Mouse (Mus musculus): ENCODE results near the gene Gm6588. TPM values are rescaled to one million over a fixed set of nuclear protein-coding genes. Genes with fewer than 3 reads are reported as not detected.

Gene Gm6588
- polyA plus RNA-seq, 1 experiment from 2014 or later = not detected

- H3K27me3 ChIP-seq (ENCODE audit: insufficient read depth, low read length) = peaks cover 3% of the 10 kb centered on the region
- no peak overlapping the region for H3K9ac ChIP-seq (replicated peaks; ENCODE audit: low read length)
- no peak overlapping the region for H3K27ac ChIP-seq (ENCODE audit: low read length)
- no peak for ATAC-seq (ENCODE audit: low FRiP score, low TSS enrichment)
- no peaks in the 10 kb centered on the region for H3K36me3 ChIP-seq (ENCODE audit: insufficient read depth, low read length)
- no peak overlapping the region for H3K4me2 ChIP-seq (replicated peaks; ENCODE audit: low read depth, low read length)
- WGBS = 67% methylated on average over 8 of the region's 8 CpGs
- no peaks in the 10 kb centered on the region for H3K9me3 ChIP-seq (ENCODE audit: low read length)
- peaks cover under 1% of the 10 kb centered on the region; the same call in 1 of the 2 replicates for H3K4me1 ChIP-seq (ENCODE audit: insufficient read depth, low read length)
- no peak overlapping the region for H3K4me3 ChIP-seq (ENCODE audit: low read length)
Observed at GRCm38 (mm10) chr5:112488101-112488776, 39.0 kb downstream of the Gm6588 start.

DNA sequence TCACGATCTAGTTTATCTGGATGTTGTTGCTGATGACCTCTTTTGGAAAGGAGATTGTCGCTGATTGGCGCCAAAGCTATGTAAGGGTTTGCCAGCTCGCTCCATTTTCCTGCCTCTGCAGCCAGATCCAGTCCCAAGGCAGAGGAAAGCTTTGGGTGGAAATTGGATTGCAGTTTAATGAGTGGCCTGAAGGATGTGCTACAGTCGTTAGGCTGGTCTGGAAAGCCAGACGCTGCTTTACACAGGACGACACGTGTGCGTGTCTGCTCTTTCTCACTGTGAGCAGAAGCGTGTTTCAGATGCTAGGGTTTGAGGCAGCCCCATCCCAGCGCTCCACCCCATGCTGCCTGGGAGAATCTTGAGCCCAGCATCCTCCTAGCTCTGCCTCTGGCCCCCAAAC lies 42.3 kb downstream of the Gm6588 start:
- Histone ChIP-seq H3K9me3 (ENCODE audit: low read length) (no peaks in the 10 kb centered on the region), H3K4me1 (ENCODE audit: insufficient read depth, low read length) (peaks cover 6% of the 10 kb centered on the region; the same call in 1 of the 2 replicates), H3K27ac (ENCODE audit: low read length) (no peak overlapping the region), H3K4me3 (ENCODE audit: low read length) (no peak overlapping the region), H3K27me3 (ENCODE audit: insufficient read depth, low read length) (no peaks in the 10 kb centered on the region), H3K9ac (replicated peaks; ENCODE audit: low read length) (no peak overlapping the region), H3K4me2 (replicated peaks; ENCODE audit: low read depth, low read length) (no peak overlapping the region), H3K36me3 (ENCODE audit: insufficient read depth, low read length) (no peaks in the 10 kb centered on the region)
- WGBS = 46% methylated on average over 11 of the region's 11 CpGs
- ATAC-seq (ENCODE audit: low FRiP score, low TSS enrichment) = no peak

GRCm38 (mm10) chr5:112493492-112493891 lies 44.3 kb downstream of the Gm6588 start:
- Histone ChIP-seq H3K4me1 (ENCODE audit: insufficient read depth, low read length) (peaks cover 6% of the 10 kb centered on the region; the same call in 1 of the 2 replicates), H3K9ac (replicated peaks; ENCODE audit: low read length) (peak overlapping the region; percentile 44; the same call in 1 of the 2 replicates), H3K9me3 (ENCODE audit: low read length) (no peaks in the 10 kb centered on the region), H3K27ac (ENCODE audit: low read length) (no peak overlapping the region), H3K27me3 (ENCODE audit: insufficient read depth, low read length) (no peaks in the 10 kb centered on the region), H3K4me2 (replicated peaks; ENCODE audit: low read depth, low read length) (peak overlapping the region; percentile 15), H3K4me3 (ENCODE audit: low read length) (no peak overlapping the region), H3K36me3 (ENCODE audit: insufficient read depth, low read length) (no peaks in the 10 kb centered on the region)
- ATAC-seq (ENCODE audit: low FRiP score, low TSS enrichment) = peak; percentile 63; the same call in 1 of the 2 replicates
- WGBS = 33% methylated on average over 11 of the region's 11 CpGs

DNA sequence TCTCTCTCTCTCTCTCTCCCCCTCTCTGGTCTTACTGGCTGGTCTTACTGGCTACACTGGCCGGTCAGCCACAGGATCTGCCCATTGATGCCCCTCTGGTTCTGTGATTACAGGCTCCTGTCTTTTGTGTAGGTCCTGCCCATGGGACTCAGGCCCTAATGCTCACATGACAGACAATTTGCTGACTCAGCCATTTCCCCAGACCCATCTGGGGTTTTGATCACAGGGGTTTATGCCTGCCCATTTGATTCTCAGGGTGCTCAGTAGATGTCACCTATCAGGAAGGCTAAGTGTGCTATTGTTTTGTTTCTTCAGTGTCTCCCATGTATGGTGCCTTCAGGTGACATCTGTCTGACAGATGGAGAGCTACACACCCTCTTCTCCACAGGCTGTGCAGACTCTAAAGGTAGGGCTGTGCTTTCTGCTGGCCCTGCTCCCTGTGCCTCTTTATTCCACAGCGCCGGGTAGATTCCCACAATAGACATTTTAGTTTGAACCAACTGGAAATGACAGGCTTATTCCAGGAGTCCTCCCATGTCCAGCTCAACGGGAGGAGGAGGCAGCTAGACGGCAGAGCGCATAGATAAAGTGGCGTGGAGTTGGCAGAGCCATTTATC lies 47.6 kb downstream of the Gm6588 start:
- no peaks in the 10 kb centered on the region for H3K27me3 ChIP-seq (ENCODE audit: insufficient read depth, low read length)
- no peak overlapping the region for H3K4me3 ChIP-seq (ENCODE audit: low read length)
- no peaks in the 10 kb centered on the region for H3K9me3 ChIP-seq (ENCODE audit: low read length)
- peaks cover 17% of the 10 kb centered on the region; the same call in 1 of the 2 replicates for H3K4me1 ChIP-seq (ENCODE audit: insufficient read depth, low read length)
- no peak for ATAC-seq (ENCODE audit: low FRiP score, low TSS enrichment)
- no peaks in the 10 kb centered on the region for H3K36me3 ChIP-seq (ENCODE audit: insufficient read depth, low read length)
- no peak overlapping the region for H3K9ac ChIP-seq (replicated peaks; ENCODE audit: low read length)
- no peak overlapping the region for H3K27ac ChIP-seq (ENCODE audit: low read length)
- no peak overlapping the region for H3K4me2 ChIP-seq (replicated peaks; ENCODE audit: low read depth, low read length)
- WGBS = 81% methylated on average over 7 of the region's 7 CpGs

DNA sequence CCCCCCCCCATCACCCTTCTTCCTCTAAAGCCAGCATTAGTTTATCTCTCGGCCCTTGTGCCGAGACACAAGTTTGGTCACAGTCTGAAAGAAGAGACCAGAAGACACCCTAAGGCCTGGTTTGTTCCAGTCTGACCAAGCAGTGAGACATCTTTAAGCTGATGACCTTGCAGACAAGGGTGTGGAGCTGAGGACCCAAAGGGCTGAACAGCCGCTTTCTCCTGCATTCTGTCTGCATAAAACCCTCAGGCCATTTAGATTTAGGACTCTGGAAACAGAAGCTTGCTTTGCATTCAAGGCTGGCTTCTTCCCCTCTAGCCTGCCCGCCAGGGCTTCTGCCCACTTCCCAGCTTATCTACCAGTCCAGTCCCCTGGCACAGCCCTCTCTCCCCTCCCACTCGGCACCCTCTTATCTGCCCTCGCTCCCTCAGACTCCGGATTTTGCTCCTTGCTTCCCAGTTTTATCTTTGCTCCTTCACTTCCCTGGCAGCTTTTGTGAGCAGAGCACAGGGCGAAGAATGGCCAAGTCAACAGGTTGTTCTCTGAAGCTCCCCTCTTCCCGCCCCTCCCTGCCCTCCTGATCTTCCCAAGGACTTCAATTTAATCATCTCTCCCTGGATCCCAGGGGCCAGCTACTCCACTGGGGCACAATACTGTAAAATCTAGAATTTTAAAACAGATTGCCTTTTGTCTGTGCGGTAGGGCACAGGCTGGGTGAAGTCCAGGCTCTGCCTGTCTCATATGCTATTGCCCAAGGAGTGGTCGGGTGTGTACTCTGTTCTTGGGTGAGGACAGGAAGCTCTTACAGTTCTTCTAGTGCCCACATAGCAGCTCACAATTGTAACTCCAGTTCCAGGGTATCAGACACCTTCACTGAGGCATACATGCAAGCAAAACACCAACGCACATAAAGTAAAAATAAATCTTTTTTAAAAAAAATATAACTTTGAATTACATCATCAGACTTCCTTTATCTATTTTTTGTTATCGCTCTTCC lies 50.0 kb downstream of the Gm6588 start:
- Histone ChIP-seq H3K4me3 (ENCODE audit: low read length) (no peak overlapping the region), H3K9ac (replicated peaks; ENCODE audit: low read length) (no peak overlapping the region), H3K4me2 (replicated peaks; ENCODE audit: low read depth, low read length) (no peak overlapping the region), H3K9me3 (ENCODE audit: low read length) (no peaks in the 10 kb centered on the region), H3K27me3 (ENCODE audit: insufficient read depth, low read length) (no peaks in the 10 kb centered on the region), H3K27ac (ENCODE audit: low read length) (peak overlapping the region; percentile 8; the same call in 1 of the 2 replicates), H3K4me1 (ENCODE audit: insufficient read depth, low read length) (peaks cover 10% of the 10 kb centered on the region; the same call in 1 of the 2 replicates), H3K36me3 (ENCODE audit: insufficient read depth, low read length) (no peaks in the 10 kb centered on the region)
- ATAC-seq (ENCODE audit: low FRiP score, low TSS enrichment) = no peak
- 71% methylated on average over 13 of the region's 13 CpGs for WGBS

DNA sequence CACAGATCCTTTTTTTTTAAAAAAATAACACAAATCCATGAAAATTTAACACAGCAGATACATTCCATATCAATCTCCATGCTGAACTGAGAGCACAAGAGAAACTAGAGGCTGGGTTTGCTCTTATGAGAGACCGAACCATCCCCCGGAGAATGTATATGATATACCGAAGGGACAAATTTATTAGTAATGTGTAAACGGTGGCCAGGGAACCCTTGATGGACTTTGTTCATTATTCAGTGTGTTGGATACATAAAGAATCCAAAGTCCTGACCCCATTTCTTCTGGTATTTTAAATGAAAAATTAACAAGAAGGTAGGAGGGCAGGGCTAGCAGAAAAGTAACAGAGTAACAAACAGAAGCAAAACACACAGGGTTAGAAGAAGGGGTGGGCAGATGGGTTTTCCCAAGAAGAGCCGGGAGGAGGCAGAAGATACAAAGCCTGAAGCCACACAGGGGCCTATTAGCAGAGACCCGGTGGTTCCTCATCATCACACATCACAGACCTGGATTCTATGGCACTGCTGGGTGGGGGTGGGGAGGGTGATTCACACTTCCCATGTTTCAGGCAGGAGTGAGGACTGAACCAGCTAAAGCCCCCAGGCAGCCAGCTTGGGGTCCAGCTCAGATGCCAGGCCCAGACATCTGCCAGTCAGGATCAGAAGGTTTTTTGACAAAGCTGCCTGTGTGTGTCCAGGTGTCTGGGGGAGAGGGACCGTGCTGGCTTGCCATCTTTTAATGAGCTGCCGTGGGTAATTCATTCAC lies 50.9 kb downstream of the Gm6588 start:
- no peak overlapping the region for H3K4me2 ChIP-seq (replicated peaks; ENCODE audit: low read depth, low read length)
- H3K36me3 ChIP-seq (ENCODE audit: insufficient read depth, low read length) = no peaks in the 10 kb centered on the region
- H3K4me1 ChIP-seq (ENCODE audit: insufficient read depth, low read length) = peaks cover 10% of the 10 kb centered on the region; the same call in 1 of the 2 replicates
- peak overlapping the region; percentile 31; the same call in 1 of the 2 replicates for H3K27ac ChIP-seq (ENCODE audit: low read length)
- no peak overlapping the region for H3K9ac ChIP-seq (replicated peaks; ENCODE audit: low read length)
- WGBS = 51% methylated on average over 8 of the region's 8 CpGs
- H3K9me3 ChIP-seq (ENCODE audit: low read length) = no peaks in the 10 kb centered on the region
- no peaks in the 10 kb centered on the region for H3K27me3 ChIP-seq (ENCODE audit: insufficient read depth, low read length)
- no peak overlapping the region for H3K4me3 ChIP-seq (ENCODE audit: low read length)
- peak; percentile 60; the same call in 1 of the 2 replicates for ATAC-seq (ENCODE audit: low FRiP score, low TSS enrichment)

Other genes with a start within 250 kb of the Gm6588 start
- 0.58 and 0.81 TPM in 2 replicates for gene Cryba4, start 196.9 kb upstream of the Gm6588 start, polyA plus RNA-seq (2015; fragmentation: Nextera tagmentation; extraction: Ambion mirVana)
- 2.7 and 4.0 TPM in 2 replicates for gene Crybb1, start 193.6 kb upstream of the Gm6588 start, polyA plus RNA-seq (2015; fragmentation: Nextera tagmentation; extraction: Ambion mirVana)
- gene Tpst2, start 172.7 kb upstream of the Gm6588 start, polyA plus RNA-seq (2015; fragmentation: Nextera tagmentation; extraction: Ambion mirVana) = 65.8 and 68.7 TPM in 2 replicates
- 36.7 and 37.8 TPM in 2 replicates for gene Tfip11, start 123.1 kb upstream of the Gm6588 start, polyA plus RNA-seq (2015; fragmentation: Nextera tagmentation; extraction: Ambion mirVana)
- gene Srrd, start 106.4 kb upstream of the Gm6588 start, polyA plus RNA-seq (2015; fragmentation: Nextera tagmentation; extraction: Ambion mirVana) = 44.8 and 47.0 TPM in 2 replicates
- gene Hps4, start 106.3 kb upstream of the Gm6588 start, polyA plus RNA-seq (2015; fragmentation: Nextera tagmentation; extraction: Ambion mirVana) = 36.8 TPM in 2 replicates
- gene Gm6583, start 93.4 kb upstream of the Gm6588 start, polyA plus RNA-seq (2015; fragmentation: Nextera tagmentation; extraction: Ambion mirVana) = 0.20 and 0.30 TPM in 2 replicates
- 3.8 and 4.9 TPM in 2 replicates for gene Asphd2, start 54.6 kb upstream of the Gm6588 start, polyA plus RNA-seq (2015; fragmentation: Nextera tagmentation; extraction: Ambion mirVana)
- gene Sez6l, start 127.8 kb downstream of the Gm6588 start, polyA plus RNA-seq (2015; fragmentation: Nextera tagmentation; extraction: Ambion mirVana) = 0.76 and 0.89 TPM in 2 replicates